Mouse (Mus musculus) hindbrain, embryonic 16.5 days (tissue): ENCODE measurements at regions not wholly inside any gene's neighbourhood (a gene's known extent, or its start where the extent isn't known, plus 50 kb on each side); places are given as distances from the start of the nearest gene placed in this dataset.

Experiments
- ATAC-seq: fragments of 200-750 bp; cut with Nextera tagmentation; 2 replicates; pipeline ENCODE4 v1.8.0; 2017; ENCODE audit warnings: moderate TSS enrichment, moderate library complexity
- H3K27ac ChIP-seq: fragments of 300-500 bp; sonication (generic); 2 replicates; pipeline ENCODE4 v1.5.1; 2014; ENCODE audit warnings: low read depth, mild to moderate bottlenecking, control low read depth, low read length, moderate library complexity
- H3K27me3 ChIP-seq: fragments of 300-500 bp; sonication (generic); replicated peaks from 2 replicates; pipeline ENCODE4 v1.6.1; 2014; ENCODE audit warnings: low read length; ENCODE audit not compliant: control insufficient read depth, insufficient read depth
- H3K36me3 ChIP-seq: fragments of 300-500 bp; sonication (generic); 2 replicates; pipeline ENCODE4 v1.6.1; 2014; ENCODE audit warnings: mild to moderate bottlenecking, low read length, moderate library complexity, mixed read lengths; ENCODE audit not compliant: control insufficient read depth, insufficient read depth
- H3K4me1 ChIP-seq: fragments of 300-500 bp; sonication (generic); 2 replicates; pipeline ENCODE4 v1.6.1; 2014; ENCODE audit warnings: low read depth, low read length; ENCODE audit not compliant: control insufficient read depth, insufficient read depth
- H3K4me2 ChIP-seq: fragments of 300-500 bp; sonication (generic); 2 replicates; pipeline ENCODE4 v1.6.1; 2014; ENCODE audit warnings: mild to moderate bottlenecking, low read length, control low read depth, moderate library complexity
- H3K4me3 ChIP-seq: fragments of 300-500 bp; sonication (generic); 2 replicates; pipeline ENCODE4 v1.5.1; 2014; ENCODE audit warnings: mild to moderate bottlenecking, low read length, control low read depth, moderate library complexity
- H3K9ac ChIP-seq: fragments of 300-500 bp; sonication (generic); 2 replicates; pipeline ENCODE4 v1.6.1; 2014; ENCODE audit warnings: low read depth, mild to moderate bottlenecking, control low read depth, low read length, moderate library complexity
- H3K9me3 ChIP-seq: fragments of 300-500 bp; sonication (generic); 2 replicates; pipeline ENCODE4 v1.6.1; 2014; ENCODE audit warnings: mild to moderate bottlenecking, low read length, moderate library complexity; ENCODE audit not compliant: control insufficient read depth
- WGBS: fragments of 180-500 bp; shearing (Covaris S2); extraction: QIAGEN DNeasy Blood & Tissue Kit; methylation state at CpG from one replicate; pipeline ENCODE4 v1.1.7; 2014; 5-methylcytosine and 5-hydroxymethylcytosine counted together

GRCm38 (mm10) chr15:74326661-74327060, 309.5 kb downstream of the Mroh4 start:
- no peak overlapping the region for H3K27ac ChIP-seq

GRCm38 (mm10) chr15:74325543-74325942, 310.6 kb downstream of the Mroh4 start:
- WGBS = 20% methylated on average over 9 of the region's 9 CpGs
- ATAC-seq = peak; percentile 72

More at GRCm38 (mm10) chr15:74326661-74327060, 309.5 kb downstream of the Mroh4 start:
- H3K9ac ChIP-seq = no peak overlapping the region
- H3K27me3 ChIP-seq = no peaks in the 10 kb centered on the region
- no peaks in the 10 kb centered on the region for H3K9me3 ChIP-seq
- no peaks in the 10 kb centered on the region for H3K36me3 ChIP-seq
- no peak overlapping the region for H3K4me3 ChIP-seq
- no peak for ATAC-seq
- WGBS = 67% methylated on average over 5 of the region's 5 CpGs
- no peaks in the 10 kb centered on the region; the same call in none of the 2 replicates for H3K4me1 ChIP-seq
- H3K4me2 ChIP-seq = no peak overlapping the region

GRCm38 (mm10) chr15:74319407-74319806, 316.7 kb downstream of the Mroh4 start:
- no peaks in the 10 kb centered on the region for H3K36me3 ChIP-seq
- no peak overlapping the region for H3K27ac ChIP-seq
- H3K4me2 ChIP-seq = no peak overlapping the region
- no peaks in the 10 kb centered on the region; the same call in 1 of the 2 replicates for H3K27me3 ChIP-seq
- 65% methylated on average over 3 of the region's 3 CpGs for WGBS
- peaks cover 4% of the 10 kb centered on the region; the same call in 1 of the 2 replicates for H3K4me1 ChIP-seq
- no peak overlapping the region for H3K9ac ChIP-seq
- H3K9me3 ChIP-seq = no peaks in the 10 kb centered on the region
- no peak for ATAC-seq
- H3K4me3 ChIP-seq = no peak overlapping the region

More at GRCm38 (mm10) chr15:74325543-74325942, 310.6 kb downstream of the Mroh4 start:
- Histone ChIP-seq H3K4me1 (no peaks in the 10 kb centered on the region; the same call in none of the 2 replicates), H3K4me2 (no peak overlapping the region), H3K9ac (no peak overlapping the region), H3K27me3 (no peaks in the 10 kb centered on the region), H3K4me3 (no peak overlapping the region), H3K27ac (no peak overlapping the region), H3K9me3 (no peaks in the 10 kb centered on the region), H3K36me3 (no peaks in the 10 kb centered on the region)

- no peaks in the 10 kb centered on the region for H3K9me3 ChIP-seq
- no peak overlapping the region for H3K9ac ChIP-seq
- peaks cover 4% of the 10 kb centered on the region; the same call in 1 of the 2 replicates for H3K4me1 ChIP-seq
- 19% methylated on average over 3 of the region's 3 CpGs for WGBS
- no peak overlapping the region for H3K4me3 ChIP-seq
- no peak overlapping the region for H3K27ac ChIP-seq
- H3K4me2 ChIP-seq = no peak overlapping the region
- H3K36me3 ChIP-seq = no peaks in the 10 kb centered on the region
- ATAC-seq = no peak
- H3K27me3 ChIP-seq = no peaks in the 10 kb centered on the region; the same call in 1 of the 2 replicates
Observed at GRCm38 (mm10) chr15:74318422-74318841, 317.7 kb downstream of the Mroh4 start.

- no peaks in the 10 kb centered on the region for H3K9me3 ChIP-seq
- WGBS = 41% methylated on average over 3 of the region's 3 CpGs
- H3K4me1 ChIP-seq = no peaks in the 10 kb centered on the region
- H3K27ac ChIP-seq = no peak overlapping the region
- H3K36me3 ChIP-seq = no peaks in the 10 kb centered on the region
- H3K9ac ChIP-seq = no peak overlapping the region
- no peak overlapping the region for H3K4me3 ChIP-seq
- ATAC-seq = no peak
- no peak overlapping the region for H3K4me2 ChIP-seq
- H3K27me3 ChIP-seq = no peaks in the 10 kb centered on the region
Observed at GRCm38 (mm10) chr15:74311082-74311481, 325.1 kb downstream of the Mroh4 start.

- Histone ChIP-seq H3K27me3 (no peaks in the 10 kb centered on the region), H3K4me3 (no peak overlapping the region), H3K36me3 (no peaks in the 10 kb centered on the region), H3K4me1 (no peaks in the 10 kb centered on the region), H3K4me2 (no peak overlapping the region), H3K9ac (no peak overlapping the region), H3K9me3 (no peaks in the 10 kb centered on the region), H3K27ac (no peak overlapping the region)
- 78% methylated on average over 5 of the region's 5 CpGs for WGBS
- ATAC-seq = 0 out of 2 replicates have a peak, but pooled peaks have one; percentile 37
Observed at GRCm38 (mm10) chr15:74306543-74306942, 329.6 kb downstream of the Mroh4 start.

GRCm38 (mm10) chr15:74296277-74296676, 339.9 kb downstream of the Mroh4 start:
- no peak for ATAC-seq
- WGBS = 39% methylated on average over 8 of the region's 8 CpGs
- Histone ChIP-seq H3K4me2 (no peak overlapping the region), H3K4me3 (no peak overlapping the region), H3K36me3 (no peaks in the 10 kb centered on the region), H3K27ac (no peak overlapping the region), H3K9me3 (no peaks in the 10 kb centered on the region), H3K27me3 (no peaks in the 10 kb centered on the region), H3K9ac (no peak overlapping the region), H3K4me1 (peaks cover 6% of the 10 kb centered on the region; the same call in 1 of the 2 replicates)

- no peak for ATAC-seq
Observed at GRCm38 (mm10) chr15:74294691-74295090, 341.5 kb downstream of the Mroh4 start.

GRCm38 (mm10) chr15:74294109-74294508, 342.0 kb downstream of the Mroh4 start:
- no peak overlapping the region for H3K4me2 ChIP-seq
- H3K9ac ChIP-seq = no peak overlapping the region
- no peaks in the 10 kb centered on the region for H3K9me3 ChIP-seq
- no peaks in the 10 kb centered on the region for H3K36me3 ChIP-seq
- H3K4me1 ChIP-seq = peaks cover 6% of the 10 kb centered on the region; the same call in 1 of the 2 replicates
- no peaks in the 10 kb centered on the region for H3K27me3 ChIP-seq
- 72% methylated on average over 10 of the region's 10 CpGs for WGBS
- no peak overlapping the region for H3K27ac ChIP-seq
- ATAC-seq = no peak
- H3K4me3 ChIP-seq = no peak overlapping the region

More at GRCm38 (mm10) chr15:74294691-74295090, 341.5 kb downstream of the Mroh4 start:
- H3K36me3 ChIP-seq = no peaks in the 10 kb centered on the region
- 48% methylated on average over 10 of the region's 10 CpGs for WGBS
- H3K9ac ChIP-seq = no peak overlapping the region
- peaks cover 6% of the 10 kb centered on the region; the same call in 1 of the 2 replicates for H3K4me1 ChIP-seq
- H3K4me2 ChIP-seq = no peak overlapping the region
- H3K27me3 ChIP-seq = no peaks in the 10 kb centered on the region
- no peak overlapping the region for H3K4me3 ChIP-seq
- no peaks in the 10 kb centered on the region for H3K9me3 ChIP-seq
- no peak overlapping the region for H3K27ac ChIP-seq
